Mouse (Mus musculus): ENCODE measurements around the gene Slc6a17.

Gene Slc6a17

GRCm38 (mm10) chr3:107524547-107524946, 6.7 kb upstream of the Slc6a17 start:
- ATAC-seq (ENCODE audit: low TSS enrichment), result no peak

- peak; percentile 32; the same call in 1 of the 2 replicates for ATAC-seq (ENCODE audit: low TSS enrichment)
These were observed 3.1 kb upstream of the Slc6a17 start for GRCm38 (mm10) chr3:107520931-107521330.

- peak; percentile 58 for ATAC-seq (ENCODE audit: low TSS enrichment)
These were observed 815 bp downstream of the Slc6a17 start for GRCm38 (mm10) chr3:107516776-107517630.

GRCm38 (mm10) chr3:107515989-107516388, 1.8 kb downstream of the Slc6a17 start:
- peak; percentile 8; the same call in 1 of the 2 replicates for ATAC-seq (ENCODE audit: low TSS enrichment)

- ATAC-seq (ENCODE audit: low TSS enrichment), result no peak
These were observed 6.4 kb downstream of the Slc6a17 start for GRCm38 (mm10) chr3:107511416-107511815.

GRCm38 (mm10) chr3:107508696-107509095, 9.1 kb downstream of the Slc6a17 start:
- peak; percentile 15; the same call in 1 of the 2 replicates for ATAC-seq (ENCODE audit: low TSS enrichment)

GRCm38 (mm10) chr3:107507966-107508365, 9.9 kb downstream of the Slc6a17 start:
- no peak for ATAC-seq (ENCODE audit: low TSS enrichment)

- no peak for ATAC-seq (ENCODE audit: low TSS enrichment)
These were observed 11.3 kb downstream of the Slc6a17 start for GRCm38 (mm10) chr3:107506531-107506930.

- ATAC-seq (ENCODE audit: low TSS enrichment), result peak; percentile 70
These were observed 12.1 kb downstream of the Slc6a17 start for GRCm38 (mm10) chr3:107505464-107506367.

- ATAC-seq (ENCODE audit: low TSS enrichment), result no peak
These were observed 13.3 kb downstream of the Slc6a17 start for GRCm38 (mm10) chr3:107504542-107504941.

- no peak for ATAC-seq (ENCODE audit: low TSS enrichment)
These were observed 14.1 kb downstream of the Slc6a17 start for GRCm38 (mm10) chr3:107503716-107504115.

GRCm38 (mm10) chr3:107501702-107502151, 16.1 kb downstream of the Slc6a17 start:
- ATAC-seq (ENCODE audit: low TSS enrichment), result peak; percentile 53

- ATAC-seq (ENCODE audit: low TSS enrichment), result peak; percentile 27; the same call in 1 of the 2 replicates
These were observed 17.5 kb downstream of the Slc6a17 start for GRCm38 (mm10) chr3:107500301-107500700.

GRCm38 (mm10) chr3:107496086-107496850, 21.6 kb downstream of the Slc6a17 start:
- ATAC-seq (ENCODE audit: low TSS enrichment), result 0 out of 2 replicates have a peak, but pooled peaks have one; percentile 23

GRCm38 (mm10) chr3:107495524-107495923, 22.3 kb downstream of the Slc6a17 start:
- no peak for ATAC-seq (ENCODE audit: low TSS enrichment)

- ATAC-seq (ENCODE audit: low TSS enrichment), result peak; percentile 47
These were observed 26.4 kb downstream of the Slc6a17 start for GRCm38 (mm10) chr3:107491459-107491858.

- ATAC-seq (ENCODE audit: low TSS enrichment), result peak; percentile 17; the same call in 1 of the 2 replicates
These were observed 29.2 kb downstream of the Slc6a17 start for GRCm38 (mm10) chr3:107488637-107489036.

- ATAC-seq (ENCODE audit: low TSS enrichment), result peak; percentile 81
These were observed 34.5 kb downstream of the Slc6a17 start for GRCm38 (mm10) chr3:107483290-107483689.

GRCm38 (mm10) chr3:107480660-107481059, 37.2 kb downstream of the Slc6a17 start:
- peak; percentile 39 for ATAC-seq (ENCODE audit: low TSS enrichment)

- peak; percentile 45 for ATAC-seq (ENCODE audit: low TSS enrichment)
These were observed 45.6 kb downstream of the Slc6a17 start for GRCm38 (mm10) chr3:107472198-107472597.

- ATAC-seq (ENCODE audit: low TSS enrichment), result peak; percentile 58
These were observed 48.8 kb downstream of the Slc6a17 start for GRCm38 (mm10) chr3:107469059-107469458.

Data from frontal cortex, adult (tissue).